Mouse (Mus musculus): ENCODE data around the gene Lgr4.

Lgr4 gene

GRCm38 (mm10) chr2:109953048-109953717, 35.7 kb downstream of the Lgr4 start:
- 32% methylated on average over 10 of the region's 10 CpGs for WGBS

GRCm38 (mm10) chr2:109953893-109954292, 36.4 kb downstream of the Lgr4 start:
- WGBS = 78% methylated on average over 4 of the region's 4 CpGs

DNA sequence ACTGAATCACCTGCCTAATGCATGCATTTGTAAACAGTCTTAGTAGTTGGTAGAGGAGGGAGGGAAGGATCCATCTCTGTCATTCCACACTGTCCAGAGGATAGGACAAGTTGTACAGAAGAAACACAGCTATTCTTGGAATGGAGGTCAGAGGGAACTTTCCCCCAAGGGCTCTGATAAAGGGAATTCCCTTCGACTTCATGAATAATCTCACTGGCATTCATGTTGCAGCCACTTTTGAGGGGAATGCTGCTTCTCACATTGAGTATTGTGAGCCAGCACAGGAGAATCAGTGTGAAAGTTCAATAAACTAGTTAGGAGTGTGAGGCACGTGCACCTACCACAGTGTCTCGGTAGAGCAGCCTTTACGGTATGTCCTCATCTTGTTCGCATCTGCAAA, 37.6 kb downstream of the Lgr4 start:
- WGBS = 79% methylated on average over 5 of the region's 5 CpGs

GRCm38 (mm10) chr2:109955910-109956309, 38.5 kb downstream of the Lgr4 start:
- WGBS = 84% methylated on average over 5 of the region's 5 CpGs

GRCm38 (mm10) chr2:109956785-109957184, 39.3 kb downstream of the Lgr4 start:
- WGBS = 81% methylated on average over 4 of the region's 4 CpGs

GRCm38 (mm10) chr2:109958692-109959406, 41.4 kb downstream of the Lgr4 start:
- WGBS = 87% methylated on average over 4 of the region's 4 CpGs

GRCm38 (mm10) chr2:109959407-109960075, 42.1 kb downstream of the Lgr4 start:
- WGBS = 60% methylated on average over 11 of the region's 11 CpGs

- WGBS = 51% methylated on average over 3 of the region's 3 CpGs
These were observed 42.8 kb downstream of the Lgr4 start for GRCm38 (mm10) chr2:109960246-109960645.

GRCm38 (mm10) chr2:109961174-109961573, 43.7 kb downstream of the Lgr4 start:
- 82% methylated on average over 4 of the region's 4 CpGs for WGBS

GRCm38 (mm10) chr2:109963591-109964258, 46.3 kb downstream of the Lgr4 start:
- 85% methylated on average over 5 of the region's 5 CpGs for WGBS

DNA sequence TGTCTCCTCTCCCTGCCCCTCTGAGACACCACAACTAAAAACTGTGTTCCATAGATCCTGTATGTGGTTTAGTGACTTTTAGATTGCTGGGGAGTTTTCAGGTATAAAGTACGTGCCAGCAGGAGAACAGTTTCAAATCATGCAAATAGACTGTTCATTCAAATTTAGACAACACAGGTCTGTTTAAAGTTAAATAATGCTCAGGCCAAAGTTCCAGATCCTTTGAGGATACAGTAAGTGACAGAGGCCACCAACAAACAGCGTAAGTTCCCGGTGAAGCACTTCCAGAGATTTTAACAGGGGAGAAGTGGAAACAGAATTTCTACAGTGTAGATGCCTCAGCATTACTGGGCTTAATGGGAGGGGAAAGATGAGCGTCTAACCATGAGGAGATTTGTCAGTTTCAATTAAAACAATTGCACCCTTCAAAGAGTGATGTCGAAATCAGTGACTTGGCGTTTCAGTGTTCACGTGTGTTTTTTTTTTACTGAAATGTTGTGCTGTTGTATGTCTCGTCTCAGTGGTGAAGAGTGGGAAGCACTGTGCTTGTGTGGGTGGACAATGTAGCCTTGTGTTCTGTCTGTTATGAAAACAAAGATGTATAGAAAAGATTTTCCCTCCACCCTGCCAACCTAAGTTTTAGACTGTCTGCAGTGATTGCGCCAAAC, 48.4 kb downstream of the Lgr4 start:
- 66% methylated on average over 9 of the region's 9 CpGs for WGBS

DNA sequence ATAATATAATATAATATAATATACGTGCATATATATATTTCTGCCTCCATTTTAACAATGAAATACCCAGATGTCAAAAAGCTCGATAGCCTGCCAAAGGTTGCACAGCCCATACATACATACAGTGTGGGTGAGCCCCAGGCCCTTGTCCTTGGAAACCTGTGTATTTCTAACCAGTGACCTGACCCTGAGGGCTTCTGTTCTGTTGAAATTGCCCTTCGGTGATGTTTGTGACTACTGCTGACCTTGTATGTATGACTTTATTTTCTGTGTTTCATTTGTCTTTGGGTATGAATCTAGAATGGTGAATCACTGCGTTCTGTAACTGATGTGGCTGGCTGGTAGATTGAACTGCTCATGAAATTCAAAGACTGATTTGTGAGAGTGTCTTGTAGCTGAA, 49.4 kb downstream of the Lgr4 start:
- 96% methylated on average over 4 of the region's 4 CpGs for WGBS

DNA sequence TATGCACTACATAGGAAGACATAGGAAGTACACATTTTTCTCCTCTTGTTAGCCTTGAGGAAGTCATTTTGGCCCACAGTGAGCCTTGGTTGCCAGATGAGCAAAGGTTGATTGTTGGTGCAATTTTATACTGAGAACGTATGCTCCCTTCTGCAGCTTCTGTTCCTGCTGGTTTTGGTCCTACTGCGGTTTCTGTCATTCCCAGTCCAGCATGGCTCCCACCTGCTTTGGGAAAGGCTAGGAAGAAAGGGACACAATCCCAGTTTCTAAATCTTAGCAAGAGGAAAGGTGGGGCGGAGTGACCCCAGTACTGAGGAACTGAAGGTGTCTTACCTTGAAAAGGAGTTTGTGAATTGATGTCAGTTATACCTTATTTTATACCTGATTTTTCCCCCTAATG, 51.9 kb downstream of the Lgr4 start:
- 94% methylated on average over 3 of the region's 3 CpGs for WGBS

GRCm38 (mm10) chr2:109969926-109970532, 52.6 kb downstream of the Lgr4 start:
- WGBS = 81% methylated on average over 10 of the region's 10 CpGs

DNA sequence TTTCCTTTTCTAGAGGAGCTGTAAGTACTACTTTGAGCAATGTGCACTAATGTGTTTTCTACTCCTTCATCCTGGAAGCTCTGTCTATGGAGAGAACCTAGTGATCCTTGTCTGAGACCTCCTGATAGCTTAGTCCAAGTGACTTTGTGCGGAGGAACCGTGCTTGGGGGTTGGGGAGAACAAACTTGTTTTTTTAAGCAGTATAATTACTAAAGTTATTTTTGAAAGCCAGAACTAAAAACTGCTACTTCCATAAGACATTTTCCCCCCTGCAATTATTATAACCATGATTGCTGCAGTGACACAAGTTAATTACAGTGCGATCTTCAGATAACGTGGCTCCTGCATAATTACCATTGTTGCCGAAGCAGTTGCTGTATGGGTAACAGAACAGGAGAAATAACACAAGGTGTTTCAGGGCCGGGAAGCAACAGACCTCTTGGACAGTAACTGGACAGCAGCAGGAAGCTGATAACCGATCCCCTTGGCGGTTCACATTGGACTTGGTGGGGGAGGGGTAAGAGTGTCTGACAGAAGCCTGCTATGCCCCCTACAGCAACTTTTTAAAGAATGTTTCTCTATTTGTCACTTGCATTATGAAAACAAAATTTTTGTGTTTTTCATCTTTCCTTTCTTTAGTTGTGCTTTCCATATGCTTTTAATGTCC, 53.4 kb downstream of the Lgr4 start:
- WGBS = 72% methylated on average over 8 of the region's 8 CpGs

- WGBS = 89% methylated on average over 2 of the region's 2 CpGs
These were observed 54.9 kb downstream of the Lgr4 start for GRCm38 (mm10) chr2:109972310-109972709.

GRCm38 (mm10) chr2:109972922-109973321, 55.5 kb downstream of the Lgr4 start:
- 64% methylated on average over 7 of the region's 7 CpGs for WGBS

- WGBS = 97% methylated on average over 7 of the region's 7 CpGs
These were observed 57.4 kb downstream of the Lgr4 start for GRCm38 (mm10) chr2:109974807-109975206.

GRCm38 (mm10) chr2:109976181-109976580, 58.7 kb downstream of the Lgr4 start:
- 91% methylated on average over 2 of the region's 2 CpGs for whole genome bisulfite sequencing

- 90% methylated on average over 6 of the region's 6 CpGs for WGBS
These were observed 59.9 kb downstream of the Lgr4 start for GRCm38 (mm10) chr2:109977322-109977721.

GRCm38 (mm10) chr2:109983435-109983834, 66.0 kb downstream of the Lgr4 start:
- 97% methylated on average over 6 of the region's 6 CpGs for WGBS

Measured in cerebral cortex, adult 2 months (tissue).